Mouse (Mus musculus): ENCODE data around the gene Ccdc162. TPM values are rescaled to one million over a fixed set of nuclear protein-coding genes. Genes with fewer than 3 reads are reported as not detected.
"Not testable (repeated sequence)": the region's sequence is repeated elsewhere in the genome, so short reads cannot be mapped to it uniquely, and the experiment has no call there.

Ccdc162 gene
- polyA plus RNA-seq, 1 experiment from 2014 or later = 0.77 TPM

GRCm38 (mm10) chr10:41520410-41520673, 196.1 kb downstream of the Ccdc162 start:
- H3K4me3 ChIP-seq = peak overlapping the region; percentile 98
- H3K9ac ChIP-seq = peak overlapping the region; percentile 95
- H3K4me1 ChIP-seq = peaks cover 31% of the 10 kb centered on the region
- no peak overlapping the region for H3K27ac ChIP-seq
- 0 out of 2 replicates have a peak, but pooled peaks cover 5% of the 10 kb centered on the region for H3K36me3 ChIP-seq
- H3K27me3 ChIP-seq = no peaks in the 10 kb centered on the region
- ATAC-seq (ENCODE audit: borderline replicate concordance, extremely low read depth, low FRiP score, low TSS enrichment) = no peak
- under 1% methylated on average over 5 of the region's 5 CpGs for WGBS
- peak overlapping the region; percentile 77 for H3K4me2 ChIP-seq
- no peaks in the 10 kb centered on the region for H3K9me3 ChIP-seq

GRCm38 (mm10) chr10:41519640-41520409, 196.6 kb downstream of the Ccdc162 start:
- peak overlapping the region; percentile 98 for H3K4me3 ChIP-seq
- peak overlapping the region; percentile 77 for H3K4me2 ChIP-seq
- H3K36me3 ChIP-seq = 0 out of 2 replicates have a peak, but pooled peaks cover 5% of the 10 kb centered on the region
- H3K4me1 ChIP-seq = peaks cover 31% of the 10 kb centered on the region
- no peaks in the 10 kb centered on the region for H3K9me3 ChIP-seq
- WGBS = under 1% methylated on average over 65 of the region's 65 CpGs
- peak overlapping the region; percentile 97 for H3K27ac ChIP-seq
- H3K9ac ChIP-seq = peak overlapping the region; percentile 95
- no peaks in the 10 kb centered on the region for H3K27me3 ChIP-seq
- peak; percentile 50 for ATAC-seq (ENCODE audit: borderline replicate concordance, extremely low read depth, low FRiP score, low TSS enrichment)

- Histone ChIP-seq H3K4me1 (peaks cover 31% of the 10 kb centered on the region), H3K27me3 (no peaks in the 10 kb centered on the region), H3K9me3 (no peaks in the 10 kb centered on the region), H3K4me3 (peak within 1 kb of the TSS; percentile 98), H3K36me3 (no peaks in the 10 kb centered on the region), H3K27ac (peak within 1 kb of the TSS; percentile 97), H3K9ac (peak within 1 kb of the TSS; percentile 95), H3K4me2 (peak within 1 kb of the TSS; percentile 77)
- WGBS = under 1% methylated on average over 67 of the region's 69 CpGs
- peak; percentile 94 for ATAC-seq (ENCODE audit: borderline replicate concordance, extremely low read depth, low FRiP score, low TSS enrichment)
Measured at GRCm38 (mm10) chr10:41518981-41519618, 197.3 kb downstream of the Ccdc162 start, which contains the start of gene Cd164. TSS of gene Cd164 (plus strand) at chr10:41519414.

GRCm38 (mm10) chr10:41518508-41518980, 197.9 kb downstream of the Ccdc162 start:
- ATAC-seq (ENCODE audit: borderline replicate concordance, extremely low read depth, low FRiP score, low TSS enrichment) = peak; percentile 64
- Histone ChIP-seq H3K4me1 (peaks cover 27% of the 10 kb centered on the region), H3K36me3 (no peaks in the 10 kb centered on the region), H3K27me3 (no peaks in the 10 kb centered on the region), H3K9me3 (no peaks in the 10 kb centered on the region), H3K4me2 (peak overlapping the region; percentile 77), H3K9ac (peak overlapping the region; percentile 95), H3K4me3 (peak overlapping the region; percentile 98), H3K27ac (peak overlapping the region; percentile 97)
- under 1% methylated on average over 23 of the region's 23 CpGs for WGBS

GRCm38 (mm10) chr10:41514921-41515320, 201.5 kb downstream of the Ccdc162 start:
- Histone ChIP-seq H3K4me1 (no peaks in the 10 kb centered on the region), H3K4me3 (no peak overlapping the region), H3K9ac (no peak overlapping the region), H3K27ac (no peak overlapping the region), H3K27me3 (no peaks in the 10 kb centered on the region), H3K9me3 (no peaks in the 10 kb centered on the region), H3K4me2 (no peak overlapping the region), H3K36me3 (no peaks in the 10 kb centered on the region)
- ATAC-seq (ENCODE audit: borderline replicate concordance, extremely low read depth, low FRiP score, low TSS enrichment) = no peak

GRCm38 (mm10) chr10:41514301-41514700, 202.1 kb downstream of the Ccdc162 start:
- no peak for ATAC-seq (ENCODE audit: borderline replicate concordance, extremely low read depth, low FRiP score, low TSS enrichment)

GRCm38 (mm10) chr10:41509160-41509559, 207.3 kb downstream of the Ccdc162 start:
- WGBS = 37% methylated on average over 2 of the region's 2 CpGs
- Histone ChIP-seq H3K36me3 (no peaks in the 10 kb centered on the region), H3K4me1 (no peaks in the 10 kb centered on the region), H3K9me3 (no peaks in the 10 kb centered on the region), H3K9ac (no peak overlapping the region), H3K4me2 (no peak overlapping the region), H3K27ac (no peak overlapping the region), H3K4me3 (no peak overlapping the region), H3K27me3 (no peaks in the 10 kb centered on the region)
- no peak for ATAC-seq (ENCODE audit: borderline replicate concordance, extremely low read depth, low FRiP score, low TSS enrichment)

More at GRCm38 (mm10) chr10:41514301-41514700, 202.1 kb downstream of the Ccdc162 start:
- Histone ChIP-seq H3K36me3 (no peaks in the 10 kb centered on the region), H3K4me3 (no peak overlapping the region), H3K4me1 (no peaks in the 10 kb centered on the region), H3K9ac (no peak overlapping the region), H3K4me2 (no peak overlapping the region), H3K27me3 (no peaks in the 10 kb centered on the region), H3K9me3 (no peaks in the 10 kb centered on the region), H3K27ac (no peak overlapping the region)
- 69% methylated on average over 4 of the region's 4 CpGs for WGBS

- not testable (repeated sequence) for H3K27ac ChIP-seq; ATAC-seq (ENCODE audit: borderline replicate concordance, extremely low read depth, low FRiP score, low TSS enrichment); H3K9me3 ChIP-seq; H3K27me3 ChIP-seq; H3K4me2 ChIP-seq; H3K36me3 ChIP-seq; H3K9ac ChIP-seq; H3K4me1 ChIP-seq; H3K4me3 ChIP-seq
- 4% methylated on average over 3 of the region's 3 CpGs for WGBS
Measured at GRCm38 (mm10) chr10:41505446-41505845, 211.0 kb downstream of the Ccdc162 start.

- 91% methylated on average over 1 of the region's 1 CpGs for WGBS
- no peaks in the 10 kb centered on the region for H3K27me3 ChIP-seq
- H3K9ac ChIP-seq = no peak overlapping the region
- no peaks in the 10 kb centered on the region for H3K9me3 ChIP-seq
- H3K27ac ChIP-seq = no peak overlapping the region
- H3K4me1 ChIP-seq = no peaks in the 10 kb centered on the region
- H3K4me3 ChIP-seq = no peak overlapping the region
- ATAC-seq (ENCODE audit: borderline replicate concordance, extremely low read depth, low FRiP score, low TSS enrichment) = no peak
- H3K36me3 ChIP-seq = no peaks in the 10 kb centered on the region
- no peak overlapping the region for H3K4me2 ChIP-seq
Measured at GRCm38 (mm10) chr10:41504996-41505395, 211.4 kb downstream of the Ccdc162 start.

- H3K4me1 ChIP-seq = no peaks in the 10 kb centered on the region
- H3K9me3 ChIP-seq = no peaks in the 10 kb centered on the region
- WGBS = 56% methylated on average over 4 of the region's 4 CpGs
- H3K4me3 ChIP-seq = no peak overlapping the region
- H3K27me3 ChIP-seq = no peaks in the 10 kb centered on the region
- H3K9ac ChIP-seq = no peak overlapping the region
- H3K4me2 ChIP-seq = no peak overlapping the region
- no peaks in the 10 kb centered on the region for H3K36me3 ChIP-seq
- no peak for ATAC-seq (ENCODE audit: borderline replicate concordance, extremely low read depth, low FRiP score, low TSS enrichment)
- no peak overlapping the region for H3K27ac ChIP-seq
Measured at GRCm38 (mm10) chr10:41500941-41501340, 215.5 kb downstream of the Ccdc162 start.

GRCm38 (mm10) chr10:41491111-41491510, 225.3 kb downstream of the Ccdc162 start:
- peaks cover 20% of the 10 kb centered on the region for H3K36me3 ChIP-seq
- H3K4me1 ChIP-seq = peaks cover 20% of the 10 kb centered on the region
- ATAC-seq (ENCODE audit: borderline replicate concordance, extremely low read depth, low FRiP score, low TSS enrichment) = no peak
- H3K4me2 ChIP-seq = peak overlapping the region; percentile 99; the same call in 1 of the 2 replicates
- H3K4me3 ChIP-seq = no peak overlapping the region; the same call in 1 of the 2 replicates
- 35% methylated on average over 4 of the region's 4 CpGs for WGBS
- no peaks in the 10 kb centered on the region for H3K27me3 ChIP-seq
- H3K9me3 ChIP-seq = no peaks in the 10 kb centered on the region
- no peak overlapping the region for H3K9ac ChIP-seq
- H3K27ac ChIP-seq = no peak overlapping the region

- Histone ChIP-seq H3K27me3 (no peaks in the 10 kb centered on the region), H3K4me2 (peak overlapping the region; percentile 99), H3K4me3 (peak overlapping the region; percentile 62), H3K9me3 (no peaks in the 10 kb centered on the region), H3K9ac (peak overlapping the region; percentile 62), H3K4me1 (peaks cover 20% of the 10 kb centered on the region), H3K36me3 (peaks cover 26% of the 10 kb centered on the region), H3K27ac (no peak overlapping the region)
- no peak for ATAC-seq (ENCODE audit: borderline replicate concordance, extremely low read depth, low FRiP score, low TSS enrichment)
- under 1% methylated on average over 29 of the region's 29 CpGs for WGBS
Measured at GRCm38 (mm10) chr10:41490518-41490873, 225.9 kb downstream of the Ccdc162 start.

Data from lung, embryonic 15.5 days (tissue).